Mouse (Mus musculus) liver, embryonic 16.5 days (tissue): ENCODE data around the gene Senp3. TPM values are rescaled to one million over a fixed set of nuclear protein-coding genes. Genes with fewer than 3 reads are reported as not detected.

Experiments
- ATAC-seq: fragments of 200-750 bp; cut with Nextera tagmentation; 2 replicates; pipeline ENCODE4 v1.8.0; 2017; ENCODE audit warnings: low read depth, mild to moderate bottlenecking, moderate number of reproducible peaks, moderate library complexity
- H3K27ac ChIP-seq: fragments of 300-500 bp; sonication (generic); 2 replicates; pipeline ENCODE4 v1.5.1; 2014; ENCODE audit warnings: mild to moderate bottlenecking, low read length
- H3K27me3 ChIP-seq: fragments of 300-500 bp; sonication (generic); 2 replicates; pipeline ENCODE4 v1.6.1; 2014; ENCODE audit warnings: low read depth, low read length, mixed read lengths; ENCODE audit not compliant: control insufficient read depth, insufficient read depth
- H3K36me3 ChIP-seq: fragments of 300-500 bp; sonication (generic); 2 replicates; pipeline ENCODE4 v1.6.1; 2014; ENCODE audit warnings: mild to moderate bottlenecking; ENCODE audit not compliant: control insufficient read depth, insufficient read depth
- H3K4me1 ChIP-seq: fragments of 300-500 bp; sonication (generic); 2 replicates; pipeline ENCODE4 v1.6.1; 2014; ENCODE audit warnings: low read depth, low read length, mixed read lengths; ENCODE audit not compliant: control insufficient read depth
- H3K4me2 ChIP-seq: fragments of 300-500 bp; sonication (generic); 2 replicates; pipeline ENCODE4 v1.6.1; 2014; ENCODE audit warnings: low read depth, low read length, mixed read lengths
- H3K4me3 ChIP-seq: fragments of 300-500 bp; sonication (generic); 2 replicates; pipeline ENCODE4 v1.5.1; 2014; ENCODE audit warnings: low read depth, mild to moderate bottlenecking, low read length
- H3K9ac ChIP-seq: fragments of 300-500 bp; sonication (generic); 2 replicates; pipeline ENCODE4 v1.6.1; 2014; ENCODE audit warnings: low read depth, low read length
- H3K9me3 ChIP-seq: fragments of 300-500 bp; sonication (generic); replicated peaks from 2 replicates; pipeline ENCODE4 v1.6.1; 2016; ENCODE audit warnings: low read length; ENCODE audit not compliant: control insufficient read depth
- WGBS: fragments of 180-500 bp; shearing (Covaris S2); extraction: QIAGEN DNeasy Blood & Tissue Kit; methylation state at CpG from one replicate; pipeline ENCODE4 v1.1.7; 2014; ENCODE audit not compliant: insufficient replicate concordance; 5-methylcytosine and 5-hydroxymethylcytosine counted together
- polyA plus RNA-seq: library from polyadenylated mRNA; unstranded; fragments of >200 nt; fragmentation: Nextera tagmentation; extraction: Ambion mirVana; gene quantifications from 2 replicates; pipeline ENCODE4 v1.2.1, GENCODE M21; 2015

Gene Senp3
- polyA plus RNA-seq, 1 experiment from 2014 or later = 22.7 TPM

DNA sequence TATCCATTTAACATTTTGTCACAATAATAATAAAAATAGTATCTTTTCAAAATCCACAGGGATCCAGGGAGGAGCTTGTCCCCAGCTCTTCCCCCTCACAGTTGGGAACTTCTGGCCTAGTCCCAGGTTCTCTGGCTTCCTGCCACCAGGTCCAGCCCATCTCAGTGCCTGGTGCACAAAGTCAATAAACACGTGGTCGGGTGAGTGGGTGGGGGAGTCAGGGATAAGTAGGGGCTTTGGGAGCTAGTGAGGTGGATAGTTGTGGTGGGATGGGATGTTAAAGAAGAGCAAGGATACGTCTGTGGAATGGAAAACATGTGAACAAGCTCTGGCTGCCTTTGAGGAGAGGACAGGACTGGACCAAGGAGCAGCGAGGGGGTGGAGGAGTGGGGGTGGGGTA lies 4.5 kb upstream of the Senp3 start:
- no peaks in the 10 kb centered on the region for H3K9me3 ChIP-seq
- no peak overlapping the region for H3K4me3 ChIP-seq
- no peaks in the 10 kb centered on the region for H3K36me3 ChIP-seq
- no peaks in the 10 kb centered on the region for H3K27me3 ChIP-seq
- no peak overlapping the region for H3K27ac ChIP-seq
- no peak overlapping the region for H3K4me2 ChIP-seq
- peaks cover 23% of the 10 kb centered on the region for H3K4me1 ChIP-seq
- ATAC-seq = no peak
- WGBS = 37% methylated on average over 4 of the region's 4 CpGs
- H3K9ac ChIP-seq = no peak overlapping the region

DNA sequence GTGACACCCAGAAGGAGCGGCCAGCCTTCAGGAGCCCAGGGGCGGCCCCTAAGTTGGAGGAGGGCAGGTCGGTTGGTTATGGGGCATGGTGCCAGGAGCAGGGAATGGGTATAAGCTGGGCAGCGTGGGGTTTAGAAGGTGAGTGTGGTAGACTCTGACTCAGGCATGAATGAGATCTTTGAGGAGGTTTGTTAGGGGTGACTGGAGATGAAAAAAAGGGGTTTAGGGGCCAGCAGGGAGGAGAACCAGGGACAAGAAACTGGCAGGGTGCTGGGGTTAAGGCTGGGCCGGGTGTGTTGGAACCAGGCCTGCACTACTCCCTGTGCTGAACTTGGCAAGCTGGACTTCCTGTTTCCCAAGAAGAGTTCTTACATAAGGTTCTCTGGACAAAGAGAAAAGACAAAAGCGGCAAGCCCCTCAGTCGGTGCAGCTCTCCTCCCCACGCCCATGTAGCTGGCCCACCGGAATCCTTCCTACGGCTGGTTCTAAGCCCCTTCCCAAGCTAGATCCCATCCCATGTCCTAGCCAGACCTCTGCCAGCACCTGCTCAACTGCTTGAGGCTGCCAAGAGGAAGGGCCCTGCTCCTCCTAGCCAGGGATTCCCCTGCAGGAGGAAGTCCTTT lies 3.8 kb upstream of the Senp3 start, which contains the start of gene Tnfsf13:
Tnfsf13 (minus strand) TSS at position 259 of the 623 bp plus-strand sequence.
- Histone ChIP-seq H3K36me3 (no peaks in the 10 kb centered on the region), H3K27ac (peak within 1 kb of the TSS; percentile 61), H3K9me3 (no peaks in the 10 kb centered on the region), H3K4me1 (peaks cover 29% of the 10 kb centered on the region), H3K27me3 (no peaks in the 10 kb centered on the region), H3K4me2 (no peak within 1 kb of the TSS), H3K4me3 (no peak within 1 kb of the TSS), H3K9ac (no peak within 1 kb of the TSS)
- 58% methylated on average over 10 of the region's 10 CpGs for WGBS
- ATAC-seq = no peak

DNA sequence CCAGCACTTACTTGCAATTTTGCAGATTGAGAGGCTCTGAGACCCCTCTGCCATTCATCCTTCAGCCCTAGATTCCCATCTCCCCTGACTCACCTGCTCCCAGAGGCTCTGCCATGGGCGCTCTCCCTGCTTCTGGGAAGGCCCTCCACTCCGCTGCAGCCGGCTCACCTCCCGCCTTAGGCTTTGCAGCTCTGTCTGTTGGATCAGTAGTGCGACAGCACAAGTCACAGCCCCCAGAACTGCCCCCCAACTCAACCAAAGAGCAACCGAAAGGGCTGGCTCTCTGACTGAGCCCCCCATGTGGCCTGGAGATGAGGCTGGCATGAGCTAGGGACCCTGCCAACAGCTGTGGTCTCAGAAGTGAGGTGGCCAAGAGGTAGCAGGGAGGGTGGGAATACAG lies 3.1 kb upstream of the Senp3 start:
- no peaks in the 10 kb centered on the region for H3K27me3 ChIP-seq
- no peak overlapping the region for H3K4me3 ChIP-seq
- H3K9me3 ChIP-seq = no peaks in the 10 kb centered on the region
- no peaks in the 10 kb centered on the region for H3K36me3 ChIP-seq
- whole genome bisulfite sequencing = 68% methylated on average over 6 of the region's 6 CpGs
- H3K27ac ChIP-seq = no peak overlapping the region
- no peak for ATAC-seq
- no peak overlapping the region for H3K4me2 ChIP-seq
- peaks cover 36% of the 10 kb centered on the region for H3K4me1 ChIP-seq
- H3K9ac ChIP-seq = no peak overlapping the region

DNA sequence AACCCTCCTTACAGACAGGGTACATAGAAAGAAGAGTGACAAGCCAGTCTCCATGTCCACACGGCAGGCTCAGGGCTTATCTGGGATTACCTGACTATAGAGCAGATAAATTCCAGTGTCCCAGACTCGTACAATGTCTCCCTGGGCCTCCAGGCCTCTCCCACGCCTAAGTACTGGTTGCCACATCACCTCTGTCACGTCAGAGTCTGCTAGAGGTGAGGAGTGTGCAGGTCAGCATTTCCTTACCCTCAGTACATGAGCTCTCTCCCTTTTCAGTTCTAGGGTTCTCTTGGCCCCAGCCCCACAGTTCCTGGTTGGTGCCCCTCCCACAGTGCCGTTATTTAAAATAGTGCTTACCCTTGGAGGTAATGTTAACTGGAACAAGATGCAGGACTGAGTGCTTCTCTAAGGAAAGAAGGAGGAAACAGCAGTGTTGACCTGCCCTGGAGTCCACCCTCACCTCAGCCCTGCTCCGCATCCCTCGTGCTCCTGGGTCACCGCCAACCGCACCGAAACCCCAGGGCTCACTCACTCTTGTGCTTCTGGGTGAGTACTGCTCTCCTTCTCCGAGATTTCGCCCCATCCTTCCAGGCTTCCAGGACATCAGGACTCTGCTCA lies 2.4 kb upstream of the Senp3 start:
- no peak overlapping the region for H3K4me2 ChIP-seq
- 67% methylated on average over 12 of the region's 12 CpGs for WGBS
- no peaks in the 10 kb centered on the region for H3K36me3 ChIP-seq
- H3K9me3 ChIP-seq = no peaks in the 10 kb centered on the region
- no peak overlapping the region for H3K27ac ChIP-seq
- ATAC-seq = no peak
- peaks cover 36% of the 10 kb centered on the region for H3K4me1 ChIP-seq
- no peaks in the 10 kb centered on the region for H3K27me3 ChIP-seq
- no peak overlapping the region for H3K4me3 ChIP-seq
- H3K9ac ChIP-seq = no peak overlapping the region

DNA sequence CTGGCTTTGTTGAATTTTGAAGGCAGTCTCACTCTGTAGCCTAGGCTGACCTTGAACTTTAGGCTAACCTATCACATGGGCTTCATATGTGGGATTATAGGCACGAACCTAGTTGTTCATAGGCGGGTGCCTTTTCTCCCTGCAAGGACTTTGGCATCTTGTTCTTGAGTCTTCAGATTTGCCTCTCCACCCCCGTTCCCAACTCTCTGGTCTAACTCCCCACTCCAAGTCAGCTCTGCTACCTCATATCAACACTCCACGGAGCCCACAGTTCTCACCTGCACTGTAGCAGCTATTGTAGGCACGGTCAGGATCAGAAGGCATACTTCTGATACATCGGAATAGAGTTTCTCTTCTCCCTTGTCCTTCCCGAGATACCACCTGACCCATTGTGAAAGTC lies 1.7 kb upstream of the Senp3 start:
- ATAC-seq = no peak
- no peak overlapping the region for H3K9ac ChIP-seq
- whole genome bisulfite sequencing = 58% methylated on average over 7 of the region's 7 CpGs

DNA sequence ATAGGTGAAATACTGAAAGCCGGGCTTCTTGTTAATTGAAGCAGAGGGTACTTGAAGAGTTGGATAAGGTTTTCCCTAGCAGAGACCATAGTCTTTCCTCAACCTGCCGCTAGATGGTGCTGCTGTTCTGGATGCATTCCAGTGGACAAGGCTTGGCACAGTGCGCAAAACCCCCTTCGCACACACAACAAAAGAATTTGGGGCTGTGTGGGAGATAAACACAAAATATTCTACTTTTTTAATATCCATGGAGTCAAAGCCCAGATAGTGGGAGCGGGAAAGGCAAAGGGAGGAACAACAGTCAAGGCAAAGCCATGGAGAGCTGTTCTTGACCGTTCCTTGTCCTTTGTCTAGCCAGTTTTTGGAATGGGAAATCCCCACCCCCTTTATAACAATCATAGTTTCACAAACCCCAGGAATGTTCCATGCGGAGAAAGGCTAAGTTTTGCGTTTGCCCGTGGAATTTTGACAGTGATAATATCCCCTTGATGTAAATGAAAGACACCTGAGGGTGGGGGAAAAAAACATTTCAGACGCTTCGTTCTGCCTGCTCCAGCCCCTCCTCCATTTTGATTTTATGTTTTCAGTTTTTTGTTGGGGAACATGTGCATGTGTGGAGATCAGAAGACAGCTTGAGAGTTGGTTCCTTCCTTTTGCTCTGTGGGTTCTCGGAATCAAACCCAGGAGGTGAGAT lies 1.1 kb upstream of the Senp3 start:
- H3K27ac ChIP-seq = peak overlapping the region; percentile 94
- peak overlapping the region; percentile 95 for H3K4me2 ChIP-seq
- no peaks in the 10 kb centered on the region for H3K27me3 ChIP-seq
- H3K4me1 ChIP-seq = peaks cover 36% of the 10 kb centered on the region
- no peaks in the 10 kb centered on the region for H3K9me3 ChIP-seq
- 26% methylated on average over 12 of the region's 12 CpGs for WGBS
- peak overlapping the region; percentile 88; the same call in 1 of the 2 replicates for H3K4me3 ChIP-seq
- ATAC-seq = no peak
- no peak overlapping the region; the same call in 1 of the 2 replicates for H3K9ac ChIP-seq
- no peaks in the 10 kb centered on the region for H3K36me3 ChIP-seq

More for the DNA sequence above, 1.7 kb upstream of the Senp3 start:
- Histone ChIP-seq H3K9me3 (no peaks in the 10 kb centered on the region), H3K4me2 (no peak overlapping the region), H3K27me3 (no peaks in the 10 kb centered on the region), H3K36me3 (no peaks in the 10 kb centered on the region), H3K27ac (no peak overlapping the region), H3K4me3 (no peak overlapping the region), H3K4me1 (peaks cover 36% of the 10 kb centered on the region)

DNA sequence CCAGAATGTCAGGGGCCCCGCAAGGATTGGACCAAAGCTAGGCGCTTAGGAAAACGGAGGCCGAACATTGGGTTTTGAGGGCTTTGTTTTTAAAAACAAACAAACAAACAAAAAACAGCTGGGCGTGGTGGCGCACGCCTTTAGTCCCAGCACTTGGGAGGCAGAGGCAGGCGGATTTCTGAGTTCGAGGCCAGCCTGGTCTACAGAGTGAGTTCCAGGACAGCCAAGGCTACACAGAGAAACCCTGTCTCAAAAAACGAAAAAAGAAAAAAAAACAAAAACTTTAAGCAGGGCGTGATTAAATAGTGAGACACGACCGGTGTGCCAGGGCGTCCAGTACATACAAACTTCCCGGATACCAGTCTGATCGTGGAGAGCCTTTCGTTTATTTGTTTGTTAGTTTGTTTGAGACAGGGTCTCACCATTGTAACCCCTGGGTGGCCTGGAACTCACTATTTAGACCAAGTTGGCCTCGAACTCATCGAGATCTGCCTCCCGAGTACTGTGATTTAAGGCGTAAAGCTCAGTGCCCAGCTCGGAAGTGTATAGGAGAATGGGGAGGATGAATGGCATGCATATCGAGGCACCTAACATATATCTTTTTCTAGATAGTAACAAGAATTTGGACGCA lies 440 bp upstream of the Senp3 start:
- H3K9me3 ChIP-seq = no peaks in the 10 kb centered on the region
- ATAC-seq = no peak
- peak overlapping the region; percentile 88 for H3K4me3 ChIP-seq
- peak overlapping the region; percentile 94 for H3K27ac ChIP-seq
- peak overlapping the region; percentile 88 for H3K9ac ChIP-seq
- peak overlapping the region; percentile 95 for H3K4me2 ChIP-seq
- H3K36me3 ChIP-seq = no peaks in the 10 kb centered on the region
- 18% methylated on average over 24 of the region's 24 CpGs for WGBS
- no peaks in the 10 kb centered on the region for H3K27me3 ChIP-seq
- H3K4me1 ChIP-seq = peaks cover 36% of the 10 kb centered on the region

DNA sequence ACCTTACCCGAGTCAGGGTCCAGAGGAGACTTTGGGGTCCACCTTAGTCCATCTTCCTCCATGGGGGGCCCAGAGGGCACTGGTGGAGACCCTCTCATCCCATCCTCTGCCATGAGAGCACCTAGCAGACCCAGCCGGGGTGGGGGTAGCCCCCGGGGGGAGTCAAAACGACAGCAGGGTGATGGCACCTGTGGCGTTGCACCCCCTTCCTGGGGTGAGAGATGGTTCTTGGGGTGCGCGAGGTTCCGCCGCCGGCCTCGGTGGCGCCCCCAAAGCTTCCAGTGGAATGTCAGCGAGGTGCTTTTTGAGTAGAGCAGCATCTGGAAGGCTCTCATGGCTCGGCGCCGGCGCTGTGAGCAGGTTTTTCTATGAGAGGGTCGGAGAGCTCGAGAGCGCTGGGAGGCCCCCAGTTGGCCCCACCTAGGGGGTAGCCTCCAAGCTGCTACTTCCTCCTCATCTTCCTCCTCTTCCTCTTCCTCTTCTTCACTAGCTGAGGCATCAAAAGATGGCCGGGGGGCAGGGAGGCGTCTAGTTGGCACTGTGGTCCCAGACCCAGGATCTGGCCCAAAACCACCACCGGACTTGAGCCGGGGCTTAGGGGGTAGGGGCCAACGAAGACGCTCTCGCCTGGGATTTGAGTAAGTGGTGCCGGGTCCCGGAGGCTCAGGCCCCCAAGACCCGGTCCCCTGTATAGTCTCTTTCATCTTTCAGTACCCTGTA lies 1.6 kb downstream of the Senp3 start:
- Histone ChIP-seq H3K9ac (no peak overlapping the region), H3K4me3 (peak overlapping the region; percentile 88), H3K9me3 (no peaks in the 10 kb centered on the region), H3K36me3 (peaks cover 14% of the 10 kb centered on the region), H3K4me1 (peaks cover 29% of the 10 kb centered on the region), H3K27ac (no peak overlapping the region), H3K27me3 (no peaks in the 10 kb centered on the region), H3K4me2 (peak overlapping the region; percentile 95)
- WGBS = 80% methylated on average over 30 of the region's 30 CpGs
- no peak for ATAC-seq
